ENCODE assay signal across 22 mouse cellular contexts in genomic region chr1:39593836-39594235, GRCm38 (mm10). TPM values are rescaled to one million over a fixed set of nuclear protein-coding genes. Genes with fewer than 3 reads are reported as not detected.
"Had no signal": no experiment of that assay in that cellular context is flagged by ENCODE, and none has a peak within 500 bp of the region (broad histone marks: within the 10 kb centered on the region; RNA-seq: fewer than 3 reads in every experiment).

No protein-coding gene starts in this region.

- ATAC-seq: liver, postnatal 0 days; lung, postnatal 0 days; midbrain, embryonic 13.5 days; midbrain, embryonic 16.5 days had no signal

- H3K36me3 ChIP-seq: limb, embryonic 10.5 days; limb, embryonic 13.5 days; midbrain, embryonic 10.5 days; midbrain, embryonic 13.5 days; neural tube, embryonic 13.5 days; stomach, embryonic 15.5 days had no signal

- H3K4me1 ChIP-seq: megakaryocyte, embryonic 14.5 days; midbrain, embryonic 10.5 days; midbrain, embryonic 13.5 days; neural tube, embryonic 13.5 days; stomach, embryonic 15.5 days had no signal

- H3K9me3 ChIP-seq: limb, embryonic 10.5 days; limb, embryonic 13.5 days; megakaryocyte, embryonic 14.5 days; midbrain, embryonic 10.5 days; midbrain, embryonic 13.5 days; neural tube, embryonic 13.5 days; stomach, embryonic 15.5 days had no signal

- DNase-seq: kidney, adult 18-20 months; layer of hippocampus, adult 9-11 months; liver; liver, postnatal 0 days; lung, embryonic 14.5 days; lung, postnatal 36 days; retina, postnatal 1 day; right cerebral cortex, postnatal 25 days; spleen, adult 18-20 months; thymus, postnatal 25 days had no signal

- H3K27ac ChIP-seq: layer of hippocampus, adult 2 months; limb, embryonic 10.5 days; limb, embryonic 13.5 days; liver, embryonic 14.5 days; midbrain, embryonic 10.5 days; midbrain, embryonic 13.5 days; neural tube, embryonic 13.5 days; stomach, embryonic 15.5 days had no signal

- H3K9ac ChIP-seq: limb, embryonic 13.5 days; liver, embryonic 14.5 days; liver, postnatal 0 days; lung, embryonic 14.5 days; midbrain, embryonic 13.5 days; neural tube, embryonic 13.5 days; stomach, embryonic 15.5 days had no signal

- H3K27me3 ChIP-seq: limb, embryonic 13.5 days; megakaryocyte, embryonic 14.5 days; midbrain, embryonic 13.5 days; neural tube, embryonic 13.5 days; stomach, embryonic 15.5 days had no signal

- H3K4me2 ChIP-seq: limb, embryonic 13.5 days; lung, embryonic 14.5 days; midbrain, embryonic 13.5 days; neural tube, embryonic 13.5 days; stomach, embryonic 15.5 days had no signal

- H3K4me3 ChIP-seq: layer of hippocampus, adult 2 months; limb, embryonic 10.5 days; limb, embryonic 13.5 days; megakaryocyte, embryonic 14.5 days; midbrain, embryonic 10.5 days; midbrain, embryonic 13.5 days; myocyte; neural tube, embryonic 13.5 days; stomach, embryonic 15.5 days had no signal

RNA-seq across cellular contexts. Expression of gene Creg2, which starts 57.4 kb away (rescaled TPM):
- polyA plus RNA-seq: liver, postnatal 0 days; myocyte had no signal
